Mouse (Mus musculus): ENCODE results near the gene Gabpb2.

Gabpb2 gene

DNA sequence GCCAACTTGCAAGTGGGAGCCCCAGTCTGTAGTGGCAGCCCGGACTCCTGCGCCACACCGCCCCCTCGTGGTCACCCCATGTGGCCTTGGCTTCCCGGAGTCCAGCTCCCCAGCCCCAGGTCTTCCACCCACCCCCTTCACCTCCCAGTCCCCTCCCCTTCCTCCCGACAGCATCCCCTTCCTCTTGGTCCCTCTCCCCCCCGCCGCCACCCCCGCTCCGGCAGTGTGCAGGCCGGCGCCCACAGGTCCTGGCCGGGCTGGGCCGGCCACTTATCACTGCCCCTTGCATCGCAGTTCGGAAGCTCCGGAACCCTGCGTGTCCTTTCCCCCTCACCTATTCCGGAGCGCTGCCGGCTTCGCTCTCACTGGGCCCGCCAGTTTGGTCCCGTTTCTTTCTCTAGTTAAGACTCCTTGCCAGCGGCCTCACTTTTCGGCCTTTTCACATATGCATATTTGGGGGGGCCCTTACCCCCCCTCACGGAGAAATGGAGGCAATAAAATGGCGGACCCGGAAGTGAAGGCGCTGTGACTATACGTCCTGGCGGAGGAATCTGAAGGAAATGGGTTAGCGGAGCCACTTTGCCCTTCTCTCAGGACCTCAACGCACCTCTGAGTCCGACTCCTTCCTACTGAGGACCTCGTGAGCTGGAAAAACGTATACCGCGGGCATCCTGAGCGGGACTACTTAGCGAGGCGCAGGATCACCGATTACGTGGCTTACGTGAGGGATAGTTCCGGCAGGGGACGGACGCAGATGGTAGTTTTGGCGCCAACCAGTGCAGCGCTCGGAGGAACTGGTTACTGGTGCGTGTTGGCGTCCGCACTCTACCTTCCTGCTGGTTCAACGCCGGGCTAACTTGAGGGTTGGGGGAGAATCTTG, at the start of gene Gabpb2:
Gene Gabpb2, minus strand, starts transcription at position 662 of the 880 bp plus-strand sequence.
- peak; percentile 83 to 87 for DNase-seq (ENCODE audit: low read depth in 1 of 2, low spot score in 2 of 2)

DNA sequence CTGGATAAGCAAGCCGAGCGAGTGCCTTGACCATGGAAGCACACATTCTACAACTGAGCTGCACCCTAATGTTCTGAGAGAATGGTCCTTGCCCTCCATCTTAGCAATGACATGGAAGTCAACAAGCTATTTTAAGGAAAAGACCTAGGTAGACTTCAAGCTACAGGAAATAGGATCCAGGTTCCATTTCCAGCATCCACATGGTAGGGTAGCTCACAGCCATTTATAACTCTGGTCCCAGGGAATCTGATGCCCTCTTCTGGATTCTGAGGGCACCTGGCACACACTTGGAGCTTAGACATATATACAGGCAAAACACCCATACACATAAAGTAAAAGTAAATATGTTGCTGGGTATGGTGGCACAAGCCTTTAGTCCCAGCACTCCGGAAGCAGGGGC, 48.3 kb upstream of the Gabpb2 start:
- no peak for DNase-seq (ENCODE audit: low read depth in 1 of 2, low spot score in 2 of 2)

DNA sequence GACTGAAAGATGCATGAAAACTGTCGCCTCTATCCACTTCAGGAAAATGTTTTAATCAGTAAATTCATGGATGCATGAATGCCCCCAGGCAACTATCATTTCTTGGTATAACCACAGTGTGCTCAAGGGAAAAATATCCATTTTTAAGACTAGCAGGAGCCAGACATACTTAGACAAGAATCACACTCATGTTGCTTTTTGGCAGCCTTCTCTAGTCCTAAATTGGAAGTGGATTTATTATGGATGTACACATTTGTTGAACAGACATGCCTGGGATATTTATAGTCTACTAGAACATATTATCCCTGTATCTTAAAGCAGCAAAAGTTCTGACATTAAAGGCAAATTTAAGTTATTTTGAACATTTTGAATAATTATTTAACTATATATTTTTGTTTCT, 47.0 kb upstream of the Gabpb2 start:
- DNase-seq (ENCODE audit: low read depth in 1 of 2, low spot score in 2 of 2): no peak

DNA sequence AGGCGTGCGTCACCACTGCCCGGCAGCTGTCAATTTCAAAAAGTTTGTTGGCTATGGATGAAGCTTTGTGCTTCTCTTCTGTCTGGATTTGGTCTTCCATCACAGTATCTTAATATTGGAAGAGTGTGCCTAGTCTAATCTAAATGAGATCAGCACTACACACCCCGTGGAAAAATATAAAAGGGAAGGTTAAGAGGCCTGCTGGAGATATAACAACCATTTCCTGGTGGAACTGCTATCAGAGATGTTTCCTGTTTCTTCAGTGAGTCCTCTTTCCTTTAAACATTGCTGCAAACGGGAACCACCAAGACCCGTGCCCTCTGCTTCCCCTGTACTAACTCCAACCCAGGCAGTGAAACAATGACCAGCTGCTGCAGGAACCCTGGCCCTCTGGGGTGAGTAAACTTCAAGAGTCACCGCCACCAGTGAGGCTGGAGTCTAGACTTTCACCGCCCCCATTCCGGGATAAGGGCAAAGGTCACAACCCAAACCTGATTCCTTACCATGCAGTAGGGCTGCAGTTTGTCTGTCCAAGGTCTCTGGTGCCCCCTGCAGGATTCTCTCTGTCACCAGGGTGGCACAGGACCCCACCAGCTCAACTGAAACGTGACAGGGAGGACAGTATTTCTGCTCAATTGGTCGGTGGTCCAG, 45.5 kb upstream of the Gabpb2 start:
- DNase-seq (ENCODE audit: low read depth in 1 of 2, low spot score in 2 of 2): peak; percentile 36 to 69

DNA sequence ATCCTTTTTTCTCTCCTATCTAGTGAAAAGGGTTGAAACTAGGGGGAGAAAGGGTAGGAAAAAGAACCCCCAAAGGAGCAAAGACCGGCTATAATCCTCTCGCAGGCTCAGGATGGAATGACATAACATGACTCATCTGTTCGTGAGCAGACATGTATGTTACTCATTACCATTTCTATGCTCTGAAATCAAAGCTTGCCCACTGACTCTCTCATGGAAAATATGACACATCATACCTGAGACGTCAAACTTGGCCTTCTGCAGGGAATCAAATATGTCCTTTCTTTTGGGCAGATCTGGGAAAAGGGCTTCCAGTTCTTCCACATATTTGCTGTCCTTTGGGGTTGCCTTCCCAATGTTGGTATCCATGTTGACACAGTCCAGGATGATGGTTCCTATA, 44.3 kb upstream of the Gabpb2 start:
- no peak for DNase-seq (ENCODE audit: low read depth in 1 of 2, low spot score in 2 of 2)

DNA sequence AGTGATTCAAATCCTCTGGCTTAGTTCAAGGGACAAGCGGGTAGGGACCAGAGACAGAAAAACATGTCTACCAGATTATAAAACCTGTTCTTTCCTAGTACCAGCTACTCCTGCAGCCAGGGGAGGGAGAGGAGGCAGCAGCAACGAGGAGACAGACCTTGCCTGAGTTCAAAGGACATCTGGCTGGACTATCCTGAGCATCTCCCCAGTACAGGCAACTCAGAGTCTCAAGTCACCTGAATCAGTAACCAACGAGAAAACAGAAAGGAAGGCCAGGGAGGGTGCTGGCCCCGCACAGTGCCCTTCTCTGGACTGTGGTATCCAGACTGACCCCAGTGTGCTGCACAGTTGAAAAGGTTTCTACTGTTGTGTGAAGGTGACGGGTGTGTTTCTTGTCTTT, 39.2 kb upstream of the Gabpb2 start:
- no peak for DNase-seq (ENCODE audit: low read depth in 1 of 2, low spot score in 2 of 2)

DNA sequence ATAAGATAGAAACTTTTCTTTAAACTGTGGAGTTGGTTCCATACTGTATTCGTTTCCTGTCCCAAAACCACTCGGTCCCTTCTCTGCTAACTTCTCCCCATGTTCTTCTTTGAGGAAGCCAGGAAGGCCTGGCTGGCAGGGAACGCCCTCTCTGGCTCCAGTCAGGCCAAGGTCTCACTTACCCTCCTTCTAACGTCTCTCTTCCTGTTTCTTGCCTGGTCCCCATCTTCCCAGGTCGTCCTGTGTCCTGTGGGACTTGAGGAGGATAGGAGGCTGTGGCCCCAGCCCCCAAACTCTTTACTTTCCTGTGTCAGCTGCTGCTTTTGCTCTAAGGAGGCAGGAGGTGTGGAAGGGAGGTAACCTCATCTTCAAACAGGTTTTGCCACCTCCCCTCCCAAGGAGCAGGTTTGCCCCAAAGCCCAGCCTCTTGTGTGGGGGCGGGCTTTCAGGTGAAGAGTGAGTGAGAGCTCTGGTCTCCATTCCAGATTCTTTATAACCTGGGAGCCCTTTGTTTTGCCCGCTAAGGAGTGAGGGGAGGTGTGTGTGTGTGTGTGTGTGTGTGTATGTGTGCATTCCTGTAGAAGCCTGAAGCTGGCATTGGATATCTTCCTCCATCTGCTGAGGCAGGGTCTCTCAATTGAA, 33.2 kb upstream of the Gabpb2 start, which contains the start of gene Bnipl:
Gene Bnipl, minus strand, starts transcription at position 411 of the 642 bp plus-strand sequence.
- no peak for DNase-seq (ENCODE audit: low read depth in 1 of 2, low spot score in 2 of 2)

DNA sequence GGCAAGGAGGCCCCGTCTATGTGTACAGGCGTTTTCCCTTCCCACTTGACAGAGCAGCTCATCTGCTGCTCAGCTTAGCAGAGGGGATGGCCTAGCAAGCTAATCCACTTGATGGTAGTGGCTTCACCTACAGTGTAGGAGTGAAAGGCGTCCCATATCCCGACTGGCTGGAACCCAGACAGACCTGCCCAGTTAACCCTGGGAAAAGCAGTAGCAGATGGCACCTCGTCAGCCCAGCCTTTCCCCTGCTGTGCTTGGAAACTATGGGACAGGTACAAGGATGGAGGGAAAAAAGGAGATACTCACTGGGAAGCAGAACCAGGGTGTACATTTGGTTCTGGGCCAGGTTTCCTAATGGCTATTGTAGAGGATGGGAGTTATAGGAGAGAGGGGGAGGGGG, 32.6 kb upstream of the Gabpb2 start:
- DNase-seq (ENCODE audit: low read depth in 1 of 2, low spot score in 2 of 2): no peak

DNA sequence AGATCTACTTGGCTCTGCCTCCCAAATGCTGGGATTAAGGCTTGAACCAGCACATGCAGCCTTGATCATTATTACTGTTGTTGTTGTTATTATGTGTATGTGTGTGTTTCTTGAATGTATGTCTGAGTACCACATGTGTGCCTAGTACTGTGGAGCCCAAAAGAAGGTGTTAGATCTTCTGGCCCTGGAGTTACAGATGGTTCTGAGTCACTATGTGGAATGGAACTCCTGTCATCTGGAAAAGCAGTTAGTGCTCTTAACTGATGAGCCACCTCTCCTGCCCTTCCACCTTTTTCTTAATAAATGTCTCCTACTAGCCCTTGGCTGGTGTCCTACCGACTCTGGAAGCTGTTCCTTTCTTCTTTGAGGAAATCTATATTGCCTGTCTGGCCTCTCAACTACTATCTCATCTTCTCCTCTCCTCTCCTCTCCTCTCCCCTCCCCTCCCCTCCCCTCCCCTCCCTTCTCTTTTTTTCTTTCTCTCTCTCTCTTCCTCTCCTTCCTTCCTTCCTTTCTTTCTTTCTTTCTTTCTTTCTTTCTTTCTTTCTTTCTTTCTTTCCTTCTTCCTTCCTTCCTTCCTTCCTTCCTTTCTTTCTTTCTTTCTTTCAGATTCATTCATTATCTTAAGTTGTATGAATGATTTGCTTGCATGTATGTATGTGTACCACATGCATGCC, 30.1 kb upstream of the Gabpb2 start:
- no peak for DNase-seq (ENCODE audit: low read depth in 1 of 2, low spot score in 2 of 2)

DNA sequence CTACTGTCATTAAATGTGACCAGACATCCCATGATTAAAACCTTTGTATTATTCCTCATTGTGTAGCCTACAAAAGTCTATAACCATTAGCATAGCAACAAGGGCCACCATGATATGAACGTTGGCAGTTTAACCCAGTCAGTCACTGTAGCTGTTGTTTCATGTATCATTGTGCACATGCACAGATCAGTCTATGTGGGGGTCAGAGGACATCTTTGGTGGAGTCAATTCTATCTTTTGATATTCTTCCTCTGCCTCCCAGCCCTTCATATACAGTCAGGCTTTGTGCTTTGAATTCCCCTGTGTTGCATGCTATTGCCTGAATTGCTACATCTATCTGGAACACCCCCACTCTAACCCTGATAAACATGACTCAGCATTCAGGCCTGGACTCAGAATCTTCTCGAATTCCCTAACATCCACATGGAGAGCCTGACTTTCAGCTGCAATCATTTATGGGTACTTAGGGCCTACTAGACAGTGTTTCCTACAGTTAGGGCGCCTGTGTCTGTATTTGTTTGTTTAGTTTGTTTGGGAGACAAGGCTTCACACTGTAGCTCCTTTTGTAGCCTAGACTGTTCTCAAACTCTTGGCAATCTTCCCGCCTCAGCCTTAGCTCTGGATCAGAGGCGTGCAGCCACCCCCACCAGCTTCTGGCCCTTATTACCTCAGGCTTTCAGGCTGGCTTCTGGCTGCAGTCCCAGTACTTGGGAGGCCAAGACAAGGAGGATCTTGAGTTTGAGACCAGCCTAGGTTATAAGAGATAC, 28.9 kb upstream of the Gabpb2 start:
- no peak for DNase-seq (ENCODE audit: low read depth in 1 of 2, low spot score in 2 of 2)

DNA sequence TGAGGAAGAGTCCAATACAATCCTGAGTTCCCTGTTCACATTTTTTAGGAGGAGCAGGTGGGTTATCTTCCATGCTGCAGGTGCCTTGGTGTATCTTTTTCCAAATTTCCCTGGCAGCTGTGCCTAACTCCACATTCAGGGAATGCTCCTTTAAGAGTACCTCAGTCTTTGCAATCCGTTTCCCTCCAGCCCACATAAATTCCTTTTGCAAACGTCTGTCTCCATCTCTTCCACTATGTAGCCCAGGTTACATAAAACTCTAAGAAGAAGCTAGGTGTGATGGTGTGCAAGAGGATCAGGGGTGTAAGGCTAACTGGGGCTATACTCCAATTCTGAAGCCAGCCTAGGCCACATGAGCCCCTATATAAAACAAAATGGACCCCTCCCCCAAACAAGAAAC, 25.4 kb upstream of the Gabpb2 start:
- no peak for DNase-seq (ENCODE audit: low read depth in 1 of 2, low spot score in 2 of 2)

DNA sequence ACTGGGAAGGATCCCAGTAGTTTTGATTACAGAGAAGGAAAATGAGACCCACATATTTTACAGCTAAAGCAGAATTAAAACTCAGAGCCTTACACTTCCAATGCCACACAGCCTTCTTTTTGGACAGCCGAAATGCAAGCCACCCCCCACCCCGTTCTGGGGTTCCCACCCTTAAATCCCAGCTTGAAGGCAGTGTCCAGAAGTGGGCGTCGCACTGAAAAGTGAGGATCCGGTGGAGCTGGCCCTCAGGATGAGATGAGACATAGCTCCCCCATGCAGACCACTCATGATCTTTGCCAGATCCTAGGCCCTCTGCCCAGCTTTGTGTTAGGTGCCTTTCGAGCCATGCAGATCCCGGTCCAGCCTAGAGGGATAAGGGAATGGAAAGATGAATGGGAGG, 23.8 kb upstream of the Gabpb2 start, which contains the start of gene Gm128:
Gene Gm128, minus strand, starts transcription at position 101 of the 400 bp plus-strand sequence.
- DNase-seq (ENCODE audit: low read depth in 1 of 2, low spot score in 2 of 2): no peak

DNA sequence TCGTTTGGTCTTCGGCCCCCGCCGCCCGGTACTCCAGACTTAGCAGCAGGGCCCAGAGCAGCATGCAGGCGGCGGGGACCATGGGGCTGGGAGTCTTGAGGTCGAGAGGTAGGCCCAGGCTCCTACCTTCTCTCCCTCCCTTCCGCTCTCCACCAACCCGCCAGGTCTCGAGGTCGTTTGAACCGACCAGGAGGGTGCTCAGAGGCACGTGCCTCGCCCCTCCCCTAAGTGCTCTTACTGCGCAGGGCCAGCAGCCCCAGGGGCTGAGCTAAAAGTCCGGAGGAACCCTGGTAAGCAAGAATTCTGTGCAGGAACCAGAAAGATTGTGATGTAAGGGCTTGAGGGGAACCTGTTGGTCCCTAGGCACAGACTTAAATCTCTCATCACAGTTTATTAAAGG, 23.2 kb upstream of the Gabpb2 start:
- DNase-seq (ENCODE audit: low read depth in 1 of 2, low spot score in 2 of 2): no peak

DNA sequence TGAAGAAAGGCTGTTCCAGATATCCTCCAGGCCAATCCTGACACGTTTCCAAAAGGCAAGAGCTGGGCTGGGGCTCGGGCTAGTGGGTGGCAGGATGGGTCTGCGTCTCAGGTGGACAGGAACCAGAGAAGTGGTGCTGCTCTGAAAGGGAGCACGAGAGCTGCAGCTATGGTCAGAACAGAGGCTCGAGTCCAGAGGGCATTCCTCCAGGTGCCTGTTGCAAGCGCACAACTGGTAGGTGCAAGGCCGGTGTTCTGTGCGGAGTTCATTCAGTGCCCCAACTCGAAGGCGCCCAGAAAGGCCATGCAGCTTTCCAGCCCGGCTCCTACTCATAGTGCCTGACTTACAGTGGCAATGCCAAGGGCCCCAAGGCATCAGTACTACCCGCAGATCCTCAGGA, 22.3 kb upstream of the Gabpb2 start:
- no peak for DNase-seq (ENCODE audit: low read depth in 1 of 2, low spot score in 2 of 2)

DNA sequence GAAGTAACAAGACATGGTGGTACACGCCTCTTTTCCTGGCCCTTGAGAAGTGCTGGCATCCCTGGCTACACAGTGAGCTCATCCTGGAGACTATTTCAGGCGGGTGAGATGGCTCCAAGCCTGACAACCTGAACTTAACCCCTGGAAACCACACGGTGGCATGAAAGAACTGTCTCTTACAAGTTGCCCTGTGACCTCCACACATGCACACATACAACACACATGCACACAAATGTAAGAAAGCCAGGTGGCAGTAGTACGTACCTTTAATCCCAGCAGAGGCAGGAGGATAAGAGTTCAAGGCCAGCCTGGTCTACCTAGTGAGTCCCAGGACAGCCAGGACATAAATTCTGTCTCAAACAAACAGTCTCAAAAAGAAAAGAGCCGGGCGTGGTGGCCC, 21.3 kb upstream of the Gabpb2 start:
- no peak for DNase-seq (ENCODE audit: low read depth in 1 of 2, low spot score in 2 of 2)

DNA sequence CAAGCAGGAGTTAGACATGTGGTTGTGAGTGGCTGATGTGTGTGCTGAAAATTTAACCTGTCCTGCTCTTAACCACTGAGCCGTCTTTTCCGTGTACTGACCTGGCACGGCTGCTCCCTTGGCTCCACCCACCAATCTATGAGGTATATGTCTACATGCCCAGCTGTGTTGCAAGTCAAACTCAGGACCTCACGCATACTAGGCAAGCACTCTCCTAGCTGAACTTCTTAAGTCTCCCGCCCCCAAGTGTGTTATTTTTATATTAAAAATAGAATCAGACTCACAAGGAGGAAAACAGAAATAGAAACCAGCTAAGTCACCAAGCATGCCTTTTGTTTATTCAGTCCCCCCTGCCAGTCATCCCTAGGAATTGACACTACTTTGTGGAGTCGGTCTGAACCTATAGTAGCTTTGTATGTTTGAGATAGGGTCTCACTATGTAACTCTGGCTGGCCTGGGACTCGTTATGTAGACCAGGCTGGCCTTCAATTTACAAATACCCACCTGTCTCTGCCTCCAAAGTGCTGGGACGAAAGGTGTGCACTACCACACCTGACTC, 19.9 kb upstream of the Gabpb2 start:
- DNase-seq (ENCODE audit: low read depth in 1 of 2, low spot score in 2 of 2): no peak

DNA sequence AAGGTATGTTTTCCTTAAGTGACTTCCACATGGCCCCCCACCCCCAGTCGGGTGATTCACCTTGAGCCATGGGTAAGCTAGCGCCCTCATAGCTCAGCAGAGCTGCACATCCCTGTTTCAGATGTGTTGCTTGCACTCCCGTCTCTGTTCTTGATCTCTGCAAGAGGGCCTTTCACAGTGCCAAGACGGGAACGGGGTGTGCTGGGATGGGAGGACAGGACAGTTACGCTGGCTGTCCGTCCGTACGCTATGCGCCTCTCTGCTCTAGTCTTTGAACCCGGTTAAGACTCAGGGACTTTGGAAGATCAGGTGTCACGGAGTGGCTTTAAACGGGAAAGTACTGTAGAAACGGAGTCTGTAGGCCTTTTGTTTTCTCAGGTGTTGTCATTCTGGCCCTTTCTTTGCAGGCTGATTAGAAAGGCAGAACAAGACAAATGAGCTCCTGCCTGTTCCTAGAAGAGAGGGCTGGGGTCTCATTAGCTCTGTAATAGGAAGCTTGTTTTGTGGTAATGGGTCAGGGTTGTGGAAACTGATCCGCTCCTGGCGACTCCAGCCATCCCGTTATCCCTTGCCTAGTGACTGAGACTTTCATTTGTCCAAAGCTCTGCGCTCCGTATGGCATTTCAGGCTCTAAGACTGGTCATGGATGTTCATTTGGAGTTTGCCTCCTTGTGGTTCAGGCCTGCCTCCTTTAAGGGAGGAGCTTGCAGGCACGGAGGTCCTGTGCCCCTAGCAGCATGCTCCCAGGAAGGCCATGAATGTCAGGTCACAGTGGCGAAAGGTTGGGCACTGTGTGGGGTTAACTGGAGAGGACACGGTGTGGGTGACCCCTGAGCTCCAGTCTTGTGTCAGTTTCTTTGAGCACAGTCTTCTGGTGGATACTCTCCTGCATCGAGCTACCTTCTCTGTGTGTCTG, 17.9 kb upstream of the Gabpb2 start:
- no peak for DNase-seq (ENCODE audit: low read depth in 1 of 2, low spot score in 2 of 2)

DNA sequence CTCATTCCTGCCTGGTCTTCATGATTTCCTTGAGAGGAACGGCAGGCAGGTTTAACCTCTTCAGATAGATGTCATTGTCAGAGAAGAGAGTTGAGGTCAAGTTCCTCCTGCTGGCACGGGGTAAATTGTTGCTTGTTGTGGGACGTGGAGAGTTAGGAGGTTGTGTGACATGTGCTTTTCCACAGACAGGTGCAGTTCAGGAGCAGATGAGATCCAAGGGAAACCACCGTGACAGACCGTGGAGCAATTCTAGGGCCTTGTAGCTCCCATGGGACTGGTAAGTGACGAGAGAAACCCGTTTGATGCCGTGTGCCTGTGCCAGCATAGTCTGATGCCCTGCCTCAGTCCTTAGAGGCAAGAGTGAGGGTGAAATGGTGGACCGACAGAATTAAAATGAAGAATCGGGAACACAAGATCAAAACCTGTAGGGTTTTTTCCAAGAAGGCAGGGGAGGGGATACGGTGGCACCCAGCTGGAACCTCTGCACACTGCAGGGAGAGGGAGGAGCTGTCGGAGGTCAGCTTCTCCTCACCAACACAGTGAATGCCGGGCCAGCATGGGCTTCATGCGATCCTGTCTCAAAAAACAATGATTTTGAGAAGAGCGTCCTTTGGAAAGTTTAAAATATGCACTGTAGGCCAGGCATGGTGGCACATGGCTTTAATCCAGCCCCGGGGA, 15.7 kb upstream of the Gabpb2 start:
- no peak for DNase-seq (ENCODE audit: low read depth in 1 of 2, low spot score in 2 of 2)

DNA sequence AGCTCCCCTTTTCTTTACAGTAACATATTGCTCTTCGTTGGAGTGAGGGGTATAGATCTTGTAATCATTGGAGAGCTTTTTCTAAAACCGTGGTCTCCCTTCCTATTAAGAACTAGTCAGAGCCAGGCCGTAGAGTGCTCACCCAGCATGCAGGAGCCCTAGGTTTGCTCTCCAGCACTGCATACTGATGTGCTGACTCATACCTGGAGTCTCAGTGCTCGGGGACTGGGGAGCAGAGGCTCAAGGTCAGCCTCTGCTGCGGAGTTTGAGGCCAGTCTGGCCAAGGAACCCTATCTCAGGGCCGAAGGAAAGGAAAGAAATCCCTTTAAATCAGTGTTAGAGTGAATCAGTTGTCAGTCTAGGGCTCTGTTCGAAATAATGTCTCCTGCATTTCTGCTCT, 15.1 kb upstream of the Gabpb2 start:
- no peak for DNase-seq (ENCODE audit: low read depth in 1 of 2, low spot score in 2 of 2)

Data from monocyte, adult 2 months (primary cell).